10 mouse cellular contexts compared by ENCODE assay signal in genomic region chr17:26849106-26849745, GRCm38 (mm10). TPM values are rescaled to one million over a fixed set of nuclear protein-coding genes. Genes with fewer than 3 reads are reported as not detected.
A peak's percentile ranks its signal among the peaks of the same experiment; 100 is the strongest.
DNase-seq lines count a peak whose midpoint lies in the region; ATAC-seq and TF ChIP-seq lines count a peak whose summit lies in the region.
"Had no signal": no experiment of that assay in that cellular context is flagged by ENCODE, and none has a peak within 500 bp of the region (broad histone marks: within the 10 kb centered on the region; RNA-seq: fewer than 3 reads in every experiment).

No protein-coding gene starts in this region.

- H3K27me3 ChIP-seq in heart, embryonic 13.5 days (replicated peaks), result peaks cover 79% of the 10 kb centered on the region
- H3K27me3 ChIP-seq in heart, embryonic 15.5 days, result peaks cover 41% of the 10 kb centered on the region
- peaks cover 95% of the 10 kb centered on the region for H3K27me3 ChIP-seq in liver, embryonic 15.5 days
- H3K27me3 ChIP-seq: CH12.LX had no signal

- no peaks in the 10 kb centered on the region for H3K36me3 ChIP-seq in heart, embryonic 13.5 days
- H3K36me3 ChIP-seq in ES-E14 (ENCODE audit: control insufficient read depth, insufficient read depth, low read length, poor library complexity, severe bottlenecking), result no peaks in the 10 kb centered on the region
- no peaks in the 10 kb centered on the region for H3K36me3 ChIP-seq in heart, embryonic 15.5 days
- no peaks in the 10 kb centered on the region for H3K36me3 ChIP-seq in liver, embryonic 15.5 days (replicated peaks)

- no peak for DNase-seq in heart, adult 11 months
- no peak for DNase-seq in ES-E14 (ENCODE audit: low read depth, low spot score)
- DNase-seq in ovary, adult 18-20 months (ENCODE audit: low spot score), result no peak
- no peak for DNase-seq in left cerebral cortex, postnatal 4 days
- DNase-seq in B cell, adult 2 months, result no peak

- intact Hi-C loops in left cerebral cortex, postnatal 4 days (cut with DNase I), result no loop called here

- peak overlapping the region; percentile 59 for H3K4me3 ChIP-seq in heart, embryonic 13.5 days
- peak overlapping the region; percentile 15 to 44; a peak in 2 of 4 replicates for H3K4me3 ChIP-seq in ES-E14 (ENCODE audit: insufficient read depth in 1 of 2, low read depth in 1 of 2, low read length in 2 of 2, poor library complexity in 1 of 2, severe bottlenecking in 1 of 2)
- H3K4me3 ChIP-seq in heart, embryonic 15.5 days, result peak overlapping the region; percentile 52
- peak overlapping the region; percentile 31 for H3K4me3 ChIP-seq in liver, embryonic 15.5 days (replicated peaks)

- H3K9me3 ChIP-seq in heart, embryonic 13.5 days, result no peaks in the 10 kb centered on the region
- no peaks in the 10 kb centered on the region for H3K9me3 ChIP-seq in ES-E14 (ENCODE audit: control insufficient read depth, insufficient read depth, low read depth, low read length)
- H3K9me3 ChIP-seq in heart, embryonic 15.5 days (replicated peaks), result no peaks in the 10 kb centered on the region
- no peaks in the 10 kb centered on the region for H3K9me3 ChIP-seq in liver, embryonic 15.5 days (replicated peaks)

- H3K4me1 ChIP-seq in heart, embryonic 13.5 days, result peaks cover 24% of the 10 kb centered on the region
- H3K4me1 ChIP-seq in ES-E14 (ENCODE audit: control insufficient read depth in 2 of 2, insufficient read depth in 2 of 2, low read length in 2 of 2, poor library complexity in 1 of 2), result 0 out of 4 replicates have a peak, but pooled peaks cover 1 to 2% of the 10 kb centered on the region in 2 experiments
- peaks cover 21% of the 10 kb centered on the region for H3K4me1 ChIP-seq in heart, embryonic 15.5 days (replicated peaks)
- H3K4me1 ChIP-seq in liver, embryonic 15.5 days (replicated peaks), result peaks cover 18% of the 10 kb centered on the region

- no peak for ATAC-seq in heart, embryonic 13.5 days (ENCODE audit: extremely low read depth, insufficient number of reproducible peaks, low FRiP score, low TSS enrichment)
- no peak for ATAC-seq in heart, embryonic 15.5 days (replicated peaks; ENCODE audit: insufficient number of reproducible peaks, insufficient read depth, low FRiP score, low read depth)
- no peak for ATAC-seq in liver, embryonic 15.5 days (ENCODE audit: insufficient read depth)

- WGBS in heart, embryonic 13.5 days, result under 1% methylated on average over 19 of the region's 19 CpGs
- 3% methylated on average over 19 of the region's 19 CpGs for WGBS in heart, embryonic 15.5 days
- 3% methylated on average over 19 of the region's 19 CpGs for WGBS in liver, embryonic 15.5 days (ENCODE audit: insufficient replicate concordance)

- peak overlapping the region; percentile 93 for H3K9ac ChIP-seq in heart, embryonic 13.5 days
- H3K9ac ChIP-seq in ES-E14 (ENCODE audit: insufficient read depth, low read depth, low read length, poor library complexity, severe bottlenecking), result no peak overlapping the region
- peak overlapping the region; percentile 71 for H3K9ac ChIP-seq in heart, embryonic 15.5 days
- H3K9ac ChIP-seq in liver, embryonic 15.5 days, result no peak overlapping the region

- in situ Hi-C loops in ES-E14 (cut with MboI; ENCODE audit: low sequenced_read_pairs in 2 of 2, unreplicated experiment in 2 of 2), result no loop called here

- H3K27ac ChIP-seq in heart, embryonic 13.5 days (replicated peaks), result peak overlapping the region; percentile 99
- H3K27ac ChIP-seq in ES-E14 (ENCODE audit: insufficient read depth, low read depth, low read length, poor library complexity, severe bottlenecking), result no peak overlapping the region
- H3K27ac ChIP-seq in heart, embryonic 15.5 days, result peak overlapping the region; percentile 96
- no peak overlapping the region for H3K27ac ChIP-seq in liver, embryonic 15.5 days (replicated peaks)

- H3K4me2 ChIP-seq in heart, embryonic 13.5 days, result peak overlapping the region; percentile 78
- H3K4me2 ChIP-seq in heart, embryonic 15.5 days, result peak overlapping the region; percentile 70
- peak overlapping the region; percentile 45 for H3K4me2 ChIP-seq in liver, embryonic 15.5 days

TF ChIP-seq in ES-E14, 5 proteins besides CTCF, POLR2A, EP300 and RAD21:
- TF ChIP-seq ZNF384 (IDR thresholded peaks at IDR 0.05; ENCODE audit: low read depth, low read length) (no peak), ZC3H11A (IDR thresholded peaks at IDR 0.05; ENCODE audit: borderline replicate concordance, low read depth, low read length) (no peak), MAFK (IDR thresholded peaks at IDR 0.05; ENCODE audit: insufficient read depth, low read depth, low read length) (no peak), CHD2 (IDR thresholded peaks at IDR 0.05; ENCODE audit: low read depth, low read length) (no peak), HCFC1 (IDR thresholded peaks at IDR 0.05; ENCODE audit: borderline replicate concordance, insufficient read depth, low read length) (no peak)

RNA-seq across cellular contexts. Expression of gene Nkx2-5, which starts 4.4 kb away (rescaled TPM):
- 136 and 142 TPM in 2 replicates for polyA plus RNA-seq in heart, embryonic 13.5 days (2015; fragmentation: Nextera tagmentation; extraction: Ambion mirVana)
- 1.1 and 3.0 TPM in 2 replicates for total RNA-seq in ES-E14 (2012; rRNA removed)
- polyA plus RNA-seq in heart, embryonic 15.5 days (2015; fragmentation: Nextera tagmentation; extraction: Ambion mirVana), result 131 and 147 TPM in 2 replicates
- 0.29 TPM in 2 replicates for polyA plus RNA-seq in liver, embryonic 15.5 days (2015; fragmentation: Nextera tagmentation; extraction: Ambion mirVana)
- not detected for total RNA-seq in left cerebral cortex, postnatal 4 days (2021)
- total RNA-seq: CH12.LX; layer of hippocampus, postnatal 25 days had no signal

Comparison
In these comparisons a context has a peak if more than half of its experiments do, and no peak if none do; other contexts are left out.
1. H3K27ac ChIP-seq: peak in heart, embryonic 13.5 days (single experiment) and heart, embryonic 15.5 days (single experiment); none in ES-E14 (single experiment) and liver, embryonic 15.5 days (single experiment).
2. H3K9ac ChIP-seq: peak in heart, embryonic 13.5 days (single experiment) and heart, embryonic 15.5 days (single experiment); none in ES-E14 (single experiment) and liver, embryonic 15.5 days (single experiment).
3. RNA of gene Nkx2-5, which starts 4.4 kb away (polyA plus RNA-seq): 131 to 147 TPM in heart, embryonic 15.5 days and 136 to 142 TPM in heart, embryonic 13.5 days; 0.29 TPM in liver, embryonic 15.5 days; every median in the first group is over 100 times any median in the second.
4. Peak in every context shown above with its lines, with median percentiles within 50 percentile points of each other: H3K4me2 ChIP-seq and H3K4me3 ChIP-seq.